23 mouse cellular contexts compared by ENCODE assay signal in the genomic region with DNA sequence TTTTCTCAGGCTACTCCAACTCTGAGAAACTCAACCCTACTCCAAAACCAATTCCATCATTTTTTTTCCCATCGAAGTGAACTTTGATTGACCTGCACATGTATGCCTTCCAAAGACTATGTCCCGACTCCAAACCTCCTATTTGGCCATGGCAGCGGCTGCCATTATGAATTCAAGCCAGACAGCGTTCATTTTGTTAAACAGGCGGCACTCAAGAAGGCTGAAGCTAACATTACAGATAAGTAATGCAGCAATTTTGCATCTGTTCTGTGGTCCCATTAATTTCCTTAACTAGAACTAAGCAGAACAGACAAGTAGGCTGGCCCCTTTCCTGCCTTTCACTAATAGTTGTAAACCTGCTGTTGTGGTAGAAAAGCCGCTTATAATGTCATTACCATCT.
DNase-seq lines count a peak whose midpoint lies in the region; ATAC-seq and TF ChIP-seq lines count a peak whose summit lies in the region.
"Had no signal": no experiment of that assay in that cellular context is flagged by ENCODE, and none has a peak within 500 bp of the region (broad histone marks: within the 10 kb centered on the region; RNA-seq: fewer than 3 reads in every experiment).

No protein-coding gene starts in this region.

- no peak for TF ChIP-seq CTCF in brain, embryonic 14.5 days (IDR thresholded peaks at IDR 0.05; ENCODE audit: borderline replicate concordance, extremely low read depth, insufficient read depth, insufficient read length)

- no peak for TF ChIP-seq POLR2A in brain, embryonic 14.5 days (IDR thresholded peaks at IDR 0.05; ENCODE audit: borderline replicate concordance, extremely low read depth, insufficient read depth, insufficient read length, poor library complexity, severe bottlenecking)

- ATAC-seq in intestine, embryonic 14.5 days (replicated peaks; ENCODE audit: low FRiP score, low TSS enrichment, low read depth), result no peak
- no peak for ATAC-seq in intestine, embryonic 16.5 days
- ATAC-seq: activated CD4-positive, CD25-positive, alpha-beta regulatory T cell, adult 4 months; CD4-positive, CD25-positive, alpha-beta regulatory T cell, adult 4 months; Patski had no signal

- H3K9ac ChIP-seq in intestine, embryonic 14.5 days (ENCODE audit: low read length), result no peak overlapping the region
- H3K9ac ChIP-seq in intestine, embryonic 16.5 days (ENCODE audit: low read depth, low read length), result no peak overlapping the region

- intact Hi-C loops in left cerebral cortex, postnatal 4 days (cut with DNase I), result no loop called here

- no peaks in the 10 kb centered on the region for H3K4me1 ChIP-seq in intestine, embryonic 14.5 days (replicated peaks; ENCODE audit: control insufficient read depth, insufficient read depth, low read length)
- H3K4me1 ChIP-seq in intestine, embryonic 16.5 days (ENCODE audit: control insufficient read depth, insufficient read depth, low read length), result no peaks in the 10 kb centered on the region

- no peaks in the 10 kb centered on the region for H3K27me3 ChIP-seq in intestine, embryonic 14.5 days (replicated peaks; ENCODE audit: control insufficient read depth, insufficient read depth, low read length)
- H3K27me3 ChIP-seq in intestine, embryonic 16.5 days (replicated peaks; ENCODE audit: control insufficient read depth, insufficient read depth, low read length), result no peaks in the 10 kb centered on the region
- H3K27me3 ChIP-seq: CH12.LX, Patski had no signal

- no peak overlapping the region for H3K4me3 ChIP-seq in intestine, embryonic 14.5 days (ENCODE audit: low read depth, low read length)
- H3K4me3 ChIP-seq in intestine, embryonic 16.5 days (ENCODE audit: low read length), result no peak overlapping the region

- no peaks in the 10 kb centered on the region for H3K36me3 ChIP-seq in intestine, embryonic 14.5 days (ENCODE audit: control insufficient read depth, insufficient read depth, low read length)
- H3K36me3 ChIP-seq in intestine, embryonic 16.5 days (ENCODE audit: control insufficient read depth, insufficient read depth, low read length), result no peaks in the 10 kb centered on the region
- H3K36me3 ChIP-seq: G1E had no signal

- H3K4me2 ChIP-seq in intestine, embryonic 14.5 days (ENCODE audit: low read length), result no peak overlapping the region
- no peak overlapping the region for H3K4me2 ChIP-seq in intestine, embryonic 16.5 days (ENCODE audit: low read depth, low read length)

- H3K27ac ChIP-seq in intestine, embryonic 14.5 days (ENCODE audit: low read depth), result no peak overlapping the region
- H3K27ac ChIP-seq in intestine, embryonic 16.5 days (ENCODE audit: low read length), result no peak overlapping the region

- DNase-seq in cerebellum, postnatal 10 days, result peak; percentile 57
- DNase-seq in cerebellum, adult 8-10 months, result no peak
- DNase-seq in intestine, embryonic 14.5 days (ENCODE audit: low spot score), result peak; percentile 15
- DNase-seq in left cerebral cortex, postnatal 4 days, result peak; percentile 26
- DNase-seq in left cerebral cortex, adult 11 months (ENCODE audit: low spot score), result no peak
- peak; percentile 12 for DNase-seq in brain, embryonic 14.5 days (ENCODE audit: low read depth)
- DNase-seq in adrenal gland, adult 8-10 months, result no peak
- DNase-seq: adrenal gland, adult 2 months; adrenal gland, postnatal 10 days; adrenal gland, postnatal 14 days; adrenal gland, postnatal 25 days; adrenal gland, postnatal 36 days; B cell, adult 2 months; cerebellum, adult 11 months; cerebellum, adult 11-12 months; cerebellum, adult 18-20 months; cerebellum, adult 2 months had no signal

- H3K9me3 ChIP-seq in intestine, embryonic 14.5 days (ENCODE audit: control insufficient read depth, low read length), result no peaks in the 10 kb centered on the region
- H3K9me3 ChIP-seq in intestine, embryonic 16.5 days (ENCODE audit: control insufficient read depth, low read length), result no peaks in the 10 kb centered on the region

- 87% methylated on average over 6 of the region's 6 CpGs for WGBS in intestine, embryonic 14.5 days
- WGBS in intestine, embryonic 16.5 days, result 89% methylated on average over 6 of the region's 6 CpGs

Comparison
In these comparisons a context has a peak if more than half of its experiments do, and no peak if none do; other contexts are left out.
1. DNase-seq: peak in cerebellum, postnatal 10 days (2 of 2), intestine, embryonic 14.5 days (single experiment), left cerebral cortex, postnatal 4 days (single experiment) and brain, embryonic 14.5 days (single experiment); none in cerebellum, adult 8-10 months (single experiment), left cerebral cortex, adult 11 months (single experiment) and adrenal gland, adult 8-10 months (single experiment).